Mouse (Mus musculus): ENCODE data around the gene Hat1. TPM values are rescaled to one million over a fixed set of nuclear protein-coding genes. Genes with fewer than 3 reads are reported as not detected.
A peak's percentile ranks its signal among the peaks of the same experiment; 100 is the strongest.
"Not testable (repeated sequence)": the region's sequence is repeated elsewhere in the genome, so short reads cannot be mapped to it uniquely, and the experiment has no call there.

Gene Hat1
- polyA plus RNA-seq, 1 experiment from 2014 or later = 205 TPM

GRCm38 (mm10) chr2:71367125-71367880 is 21.5 kb upstream of the Hat1 start, which contains the start of gene Slc25a12:
Gene Slc25a12 (minus strand): TSS chr2:71367749.
- Histone ChIP-seq H3K4me1 (ENCODE audit: control insufficient read depth, insufficient read depth, low read length) (no peaks in the 10 kb centered on the region; the same call in 1 of the 2 replicates), H3K27ac (replicated peaks; ENCODE audit: low read depth, low read length) (peak within 1 kb of the TSS; percentile 32; the same call in 1 of the 2 replicates), H3K4me2 (ENCODE audit: low read depth, low read length) (peak within 1 kb of the TSS; percentile 46), H3K9ac (replicated peaks; ENCODE audit: low read length) (peak within 1 kb of the TSS; percentile 85), H3K36me3 (replicated peaks; ENCODE audit: control insufficient read depth, insufficient read depth, low read depth, low read length) (no peaks in the 10 kb centered on the region), H3K9me3 (replicated peaks; ENCODE audit: control insufficient read depth, low read length) (no peaks in the 10 kb centered on the region), H3K4me3 (ENCODE audit: low read depth, low read length) (peak within 1 kb of the TSS; percentile 73), H3K27me3 (ENCODE audit: control insufficient read depth, insufficient read depth, low read length) (no peaks in the 10 kb centered on the region)
- ATAC-seq (replicated peaks; ENCODE audit: insufficient number of reproducible peaks, low FRiP score, low TSS enrichment, low read depth) = peak; percentile 89
- peak; percentile 92 for DNase-seq (ENCODE audit: low spot score)
- WGBS = under 1% methylated on average over 57 of the region's 57 CpGs

GRCm38 (mm10) chr2:71368086-71368485 is 20.7 kb upstream of the Hat1 start:
- H3K4me3 ChIP-seq (ENCODE audit: low read depth, low read length) = no peak overlapping the region
- H3K9ac ChIP-seq (replicated peaks; ENCODE audit: low read length) = no peak overlapping the region
- H3K27ac ChIP-seq (replicated peaks; ENCODE audit: low read depth, low read length) = no peak overlapping the region
- no peak for DNase-seq (ENCODE audit: low spot score)
- H3K4me2 ChIP-seq (ENCODE audit: low read depth, low read length) = no peak overlapping the region
- H3K36me3 ChIP-seq (replicated peaks; ENCODE audit: control insufficient read depth, insufficient read depth, low read depth, low read length) = no peaks in the 10 kb centered on the region
- no peak for ATAC-seq (replicated peaks; ENCODE audit: insufficient number of reproducible peaks, low FRiP score, low TSS enrichment, low read depth)
- no peaks in the 10 kb centered on the region for H3K9me3 ChIP-seq (replicated peaks; ENCODE audit: control insufficient read depth, low read length)
- no peaks in the 10 kb centered on the region; the same call in 1 of the 2 replicates for H3K4me1 ChIP-seq (ENCODE audit: control insufficient read depth, insufficient read depth, low read length)
- WGBS = 36% methylated on average over 8 of the region's 8 CpGs
- no peaks in the 10 kb centered on the region for H3K27me3 ChIP-seq (ENCODE audit: control insufficient read depth, insufficient read depth, low read length)

DNA sequence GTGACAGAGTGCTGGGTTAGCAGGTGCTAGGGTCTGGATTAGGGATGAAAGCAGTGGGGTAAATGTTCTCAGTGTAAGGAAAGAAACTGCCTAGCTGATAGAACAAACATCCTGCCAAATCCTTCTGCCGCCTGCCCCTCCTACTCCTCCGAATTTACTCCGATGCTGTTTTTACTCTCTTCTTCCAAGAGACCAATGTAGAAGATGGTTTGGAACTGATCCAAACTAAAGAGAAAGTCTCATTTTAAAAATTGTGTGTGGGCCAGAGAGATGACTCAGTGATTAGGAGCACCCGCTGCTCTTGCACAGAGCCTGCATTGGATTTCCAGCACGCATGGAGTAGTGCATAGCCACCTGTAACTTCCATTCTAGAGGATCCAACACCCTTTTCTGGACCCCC is 17.0 kb upstream of the Hat1 start:
- WGBS = 91% methylated on average over 5 of the region's 5 CpGs
- no peak overlapping the region for H3K9ac ChIP-seq (replicated peaks; ENCODE audit: low read length)

DNA sequence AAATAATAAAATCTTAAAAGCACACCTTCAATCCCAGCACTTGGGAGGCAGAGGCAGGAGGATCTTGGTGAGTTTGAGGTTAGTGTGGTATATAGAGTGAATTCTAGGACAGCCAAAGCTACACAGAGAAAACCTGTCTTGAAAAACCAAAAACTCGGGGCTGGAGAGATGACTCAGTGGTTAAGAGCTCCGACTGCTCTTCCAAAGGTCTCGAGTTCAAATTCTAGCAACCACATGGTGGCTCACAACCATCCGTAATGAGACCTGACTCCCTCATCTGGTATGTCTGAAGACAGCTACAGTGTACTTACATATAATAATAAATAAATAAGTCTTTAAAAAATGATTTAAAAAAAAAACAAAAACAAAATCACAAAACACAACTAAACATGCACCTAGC is 16.5 kb upstream of the Hat1 start:
- not testable (repeated sequence) for ATAC-seq (replicated peaks; ENCODE audit: insufficient number of reproducible peaks, low FRiP score, low TSS enrichment, low read depth); H3K4me3 ChIP-seq (ENCODE audit: low read depth, low read length); H3K4me1 ChIP-seq (ENCODE audit: control insufficient read depth, insufficient read depth, low read length); H3K4me2 ChIP-seq (ENCODE audit: low read depth, low read length); H3K27me3 ChIP-seq (ENCODE audit: control insufficient read depth, insufficient read depth, low read length); H3K9me3 ChIP-seq (replicated peaks; ENCODE audit: control insufficient read depth, low read length); H3K9ac ChIP-seq (replicated peaks; ENCODE audit: low read length); H3K27ac ChIP-seq (replicated peaks; ENCODE audit: low read depth, low read length); H3K36me3 ChIP-seq (replicated peaks; ENCODE audit: control insufficient read depth, insufficient read depth, low read depth, low read length); DNase-seq (ENCODE audit: low spot score)
- 88% methylated on average over 4 of the region's 4 CpGs for WGBS

More for the DNA sequence above, 17.0 kb upstream of the Hat1 start:
- Histone ChIP-seq H3K4me1 (ENCODE audit: control insufficient read depth, insufficient read depth, low read length) (no peaks in the 10 kb centered on the region; the same call in 1 of the 2 replicates), H3K4me2 (ENCODE audit: low read depth, low read length) (no peak overlapping the region), H3K4me3 (ENCODE audit: low read depth, low read length) (no peak overlapping the region), H3K27ac (replicated peaks; ENCODE audit: low read depth, low read length) (no peak overlapping the region), H3K36me3 (replicated peaks; ENCODE audit: control insufficient read depth, insufficient read depth, low read depth, low read length) (no peaks in the 10 kb centered on the region), H3K9me3 (replicated peaks; ENCODE audit: control insufficient read depth, low read length) (no peaks in the 10 kb centered on the region), H3K27me3 (ENCODE audit: control insufficient read depth, insufficient read depth, low read length) (no peaks in the 10 kb centered on the region)
- DNase-seq (ENCODE audit: low spot score) = no peak
- ATAC-seq (replicated peaks; ENCODE audit: insufficient number of reproducible peaks, low FRiP score, low TSS enrichment, low read depth) = no peak

- ATAC-seq (replicated peaks; ENCODE audit: insufficient number of reproducible peaks, low FRiP score, low TSS enrichment, low read depth) (no peak), DNase-seq (ENCODE audit: low spot score) (peak; percentile 26)
- H3K36me3 ChIP-seq (replicated peaks; ENCODE audit: control insufficient read depth, insufficient read depth, low read depth, low read length) = no peaks in the 10 kb centered on the region
- no peaks in the 10 kb centered on the region for H3K27me3 ChIP-seq (ENCODE audit: control insufficient read depth, insufficient read depth, low read length)
- H3K4me2 ChIP-seq (ENCODE audit: low read depth, low read length) = no peak overlapping the region
- H3K4me3 ChIP-seq (ENCODE audit: low read depth, low read length) = no peak overlapping the region
- WGBS = 57% methylated on average over 8 of the region's 8 CpGs
- H3K4me1 ChIP-seq (ENCODE audit: control insufficient read depth, insufficient read depth, low read length) = no peaks in the 10 kb centered on the region
- no peak overlapping the region for H3K9ac ChIP-seq (replicated peaks; ENCODE audit: low read length)
- H3K27ac ChIP-seq (replicated peaks; ENCODE audit: low read depth, low read length) = 0 out of 2 replicates have a peak overlapping the region, but pooled peaks have one; percentile 13
- no peaks in the 10 kb centered on the region for H3K9me3 ChIP-seq (replicated peaks; ENCODE audit: control insufficient read depth, low read length)
Measured at GRCm38 (mm10) chr2:71374275-71375155, 14.2 kb upstream of the Hat1 start.

DNA sequence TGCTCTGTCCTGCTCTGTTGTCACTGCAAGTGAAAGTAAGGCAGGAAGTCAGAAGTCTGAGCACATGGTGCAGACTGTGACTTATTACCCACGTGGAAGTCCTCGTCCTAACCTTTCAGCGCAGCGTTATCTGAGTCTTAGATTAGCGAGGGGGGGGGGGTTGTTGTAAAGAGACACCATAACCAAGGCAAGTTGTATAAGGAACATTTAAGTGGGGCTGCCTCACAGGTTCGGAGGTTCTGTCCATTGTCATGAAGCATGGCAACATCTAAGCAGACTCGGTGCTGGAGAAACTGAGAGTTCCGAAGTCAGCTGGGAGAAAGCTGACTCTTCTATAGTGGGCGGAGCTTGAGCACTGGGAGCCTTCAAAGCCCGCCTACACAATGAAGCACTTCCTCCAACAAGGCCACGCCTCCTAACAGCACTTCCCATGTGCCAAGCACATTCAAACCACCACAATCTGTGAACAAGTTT is 12.3 kb upstream of the Hat1 start:
- DNase-seq (ENCODE audit: low spot score) (no peak), ATAC-seq (replicated peaks; ENCODE audit: insufficient number of reproducible peaks, low FRiP score, low TSS enrichment, low read depth) (no peak)
- Histone ChIP-seq H3K36me3 (replicated peaks; ENCODE audit: control insufficient read depth, insufficient read depth, low read depth, low read length) (no peaks in the 10 kb centered on the region), H3K4me2 (ENCODE audit: low read depth, low read length) (no peak overlapping the region), H3K4me3 (ENCODE audit: low read depth, low read length) (no peak overlapping the region), H3K4me1 (ENCODE audit: control insufficient read depth, insufficient read depth, low read length) (no peaks in the 10 kb centered on the region), H3K27me3 (ENCODE audit: control insufficient read depth, insufficient read depth, low read length) (no peaks in the 10 kb centered on the region), H3K9ac (replicated peaks; ENCODE audit: low read length) (no peak overlapping the region), H3K27ac (replicated peaks; ENCODE audit: low read depth, low read length) (no peak overlapping the region), H3K9me3 (replicated peaks; ENCODE audit: control insufficient read depth, low read length) (no peaks in the 10 kb centered on the region)
- WGBS = 46% methylated on average over 11 of the region's 11 CpGs

DNA sequence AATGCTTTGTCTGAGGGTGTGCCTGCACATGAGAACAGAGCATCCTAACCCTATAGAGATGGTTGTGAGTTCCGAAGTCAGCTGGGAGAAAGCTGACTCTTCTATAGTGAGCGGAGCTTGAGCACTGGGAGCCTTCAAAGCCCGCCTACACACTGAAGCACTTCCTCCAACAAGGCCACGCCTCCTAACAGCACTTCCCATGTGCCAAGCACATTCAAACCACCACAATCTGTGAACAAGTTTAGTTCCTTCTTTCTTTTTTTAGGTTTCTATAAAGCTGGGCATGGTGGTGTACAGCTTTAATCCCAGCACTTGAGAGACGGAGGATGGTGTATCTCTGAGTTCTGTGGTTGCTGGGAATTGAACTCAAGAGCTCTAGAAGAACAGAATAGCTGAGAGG is 11.3 kb upstream of the Hat1 start:
- H3K4me2 ChIP-seq (ENCODE audit: low read depth, low read length) = no peak overlapping the region
- WGBS = 82% methylated on average over 5 of the region's 5 CpGs
- DNase-seq (ENCODE audit: low spot score) (no peak), ATAC-seq (replicated peaks; ENCODE audit: insufficient number of reproducible peaks, low FRiP score, low TSS enrichment, low read depth) (no peak)
- no peaks in the 10 kb centered on the region for H3K36me3 ChIP-seq (replicated peaks; ENCODE audit: control insufficient read depth, insufficient read depth, low read depth, low read length)
- no peaks in the 10 kb centered on the region for H3K27me3 ChIP-seq (ENCODE audit: control insufficient read depth, insufficient read depth, low read length)
- no peak overlapping the region for H3K4me3 ChIP-seq (ENCODE audit: low read depth, low read length)
- H3K4me1 ChIP-seq (ENCODE audit: control insufficient read depth, insufficient read depth, low read length) = no peaks in the 10 kb centered on the region
- no peak overlapping the region for H3K27ac ChIP-seq (replicated peaks; ENCODE audit: low read depth, low read length)
- H3K9me3 ChIP-seq (replicated peaks; ENCODE audit: control insufficient read depth, low read length) = no peaks in the 10 kb centered on the region
- no peak overlapping the region for H3K9ac ChIP-seq (replicated peaks; ENCODE audit: low read length)
